In the genomic region with DNA sequence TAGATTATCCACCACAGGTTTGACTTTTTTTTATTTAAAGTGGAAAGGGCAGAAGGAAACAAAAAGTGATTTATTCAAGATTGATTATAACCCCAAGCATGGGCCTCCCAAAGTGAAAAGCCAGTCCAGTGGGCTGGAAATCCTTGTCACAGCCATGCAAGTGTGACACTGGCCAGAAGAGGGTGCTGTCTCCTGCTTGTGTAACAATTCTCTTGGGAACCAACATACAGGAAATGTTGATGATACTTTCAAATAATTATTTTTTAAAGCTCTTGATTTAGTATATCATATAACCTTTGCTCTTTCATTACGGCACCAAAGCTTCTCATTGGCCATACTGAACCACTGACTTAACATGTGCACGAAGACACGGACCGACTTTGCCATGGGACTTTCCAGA, we compare ENCODE assay signal across 7 mouse cellular contexts. TPM values are rescaled to one million over a fixed set of nuclear protein-coding genes. Genes with fewer than 3 reads are reported as not detected.
DNase-seq lines count a peak whose midpoint lies in the region; ATAC-seq lines count a peak whose summit lies in the region.

No protein-coding gene starts in this region.

- no peak overlapping the region for H3K27ac ChIP-seq in liver, embryonic 13.5 days

- H3K9me3 ChIP-seq in liver, embryonic 13.5 days (replicated peaks): no peaks in the 10 kb centered on the region

- ATAC-seq in liver, embryonic 13.5 days (ENCODE audit: low read depth): no peak

- H3K9ac ChIP-seq in liver, embryonic 13.5 days: no peak overlapping the region

- no peak overlapping the region for H3K4me2 ChIP-seq in liver, embryonic 13.5 days

- no peaks in the 10 kb centered on the region for H3K36me3 ChIP-seq in liver, embryonic 13.5 days

- 72% methylated on average over 4 of the region's 4 CpGs for WGBS in liver, embryonic 13.5 days (ENCODE audit: insufficient replicate concordance)

- no peak overlapping the region for H3K4me3 ChIP-seq in liver, embryonic 13.5 days (replicated peaks)

- H3K4me1 ChIP-seq in liver, embryonic 13.5 days (replicated peaks): 0 out of 2 replicates have a peak, but pooled peaks cover 6% of the 10 kb centered on the region

- peak; percentile 65 for DNase-seq in ovary, postnatal 36 days (ENCODE audit: low spot score)
- no peak for DNase-seq in ovary, adult 18-20 months (ENCODE audit: low spot score)
- peak; percentile 67 for DNase-seq in adipocyte (ENCODE audit: low spot score)
- DNase-seq in embryo, embryonic 9.5 days (ENCODE audit: extremely low spot score): peak; percentile 45
- peak; percentile 37 to 74 for DNase-seq in kidney, adult 8-10 months
- DNase-seq in liver, embryonic 13.5 days: peak; percentile 29
- peak; percentile 58 to 80 for DNase-seq in right cerebral cortex, postnatal 10 days (ENCODE audit: low spot score in 2 of 2)

- no peaks in the 10 kb centered on the region for H3K27me3 ChIP-seq in liver, embryonic 13.5 days

RNA-seq across cellular contexts. Expression of a gene that starts 32.7 kb away (rescaled TPM):
- 17.6 and 20.3 TPM in 2 replicates for polyA plus RNA-seq in liver, embryonic 13.5 days (2015; fragmentation: Nextera tagmentation; extraction: Ambion mirVana)

RNA-seq across cellular contexts. Expression of a gene that starts 36.8 kb away (rescaled TPM):
- 28.7 and 36.8 TPM in 2 replicates for polyA plus RNA-seq in liver, embryonic 13.5 days (2015; fragmentation: Nextera tagmentation; extraction: Ambion mirVana)

RNA-seq across cellular contexts. Expression of a gene that starts 58.1 kb away (rescaled TPM):
- 2.3 and 2.7 TPM in 2 replicates for polyA plus RNA-seq in liver, embryonic 13.5 days (2015; fragmentation: Nextera tagmentation; extraction: Ambion mirVana)

RNA-seq across cellular contexts. Expression of a gene that starts 58.2 kb away (rescaled TPM):
- 38.9 and 45.9 TPM in 2 replicates for polyA plus RNA-seq in liver, embryonic 13.5 days (2015; fragmentation: Nextera tagmentation; extraction: Ambion mirVana)
